Mouse (Mus musculus) left cerebral cortex, adult 2 months (tissue): Measurements from ENCODE around the gene Arhgap4. TPM values are rescaled to one million over a fixed set of nuclear protein-coding genes. Genes with fewer than 3 reads are reported as not detected.

Experiments used
- DNase-seq, 2 experiments: peaks; one replicate each; pipeline ENCODE4 v3.0.0; 2021 to 2022; ENCODE audit warnings: low spot score in 2 of 2, mixed read lengths in 1 of 2; ENCODE audit errors: extremely low spot score in 1 of 2
- H3K27ac ChIP-seq: fragments of 200-600 bp; 2 replicates; pipeline ENCODE4 v1.8.1; 2022
- H3K4me3 ChIP-seq: fragments of 200-600 bp; 2 replicates; pipeline ENCODE4 v1.8.1; 2022
- CTCF ChIP-seq: fragments of 200-600 bp; IDR thresholded peaks from 2 replicates; pipeline ENCODE4 v1.8.1; 2022; ENCODE audit warnings: antibody characterized with exemption, mild to moderate bottlenecking, moderate library complexity
- intact Hi-C: fragments of 180-260 bp; cut with DNase I; formaldehyde crosslinking; loops from one replicate; pipeline ENCODE4 v1.15.1; 2025
- total RNA-seq, 2 experiments: library from RNA; stranded (reverse); gene quantifications; 2 replicates each; pipeline ENCODE4 v1.2.3; 2021

Arhgap4 gene
- total RNA-seq, 2 experiments from 2014 or later: 4.1 to 6.1 TPM

DNA sequence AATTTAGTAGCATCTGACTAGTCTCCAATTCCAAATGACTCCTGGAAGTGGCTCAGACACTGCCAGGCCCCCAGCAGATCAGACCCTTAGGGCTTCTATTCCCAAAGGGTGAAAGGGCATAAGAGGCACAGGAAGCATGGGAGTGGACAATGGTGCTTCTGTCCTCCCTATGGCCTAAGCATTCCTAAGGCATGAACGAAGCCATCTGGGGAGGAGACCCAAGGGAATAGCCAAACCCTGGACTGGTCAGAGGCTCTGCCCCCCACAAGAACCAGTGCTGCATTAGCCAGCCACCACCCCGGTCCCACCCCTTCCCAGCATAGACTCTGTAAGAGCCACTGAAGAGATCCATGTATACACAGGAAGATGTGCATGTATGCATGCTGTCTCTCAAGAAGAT lies 45.8 kb downstream of the Arhgap4 start:
- TF ChIP-seq CTCF: no peak
- DNase-seq: no peak
- no peak overlapping the region for H3K27ac ChIP-seq
- intact Hi-C loops: no loop called here
- no peak overlapping the region for H3K4me3 ChIP-seq

DNA sequence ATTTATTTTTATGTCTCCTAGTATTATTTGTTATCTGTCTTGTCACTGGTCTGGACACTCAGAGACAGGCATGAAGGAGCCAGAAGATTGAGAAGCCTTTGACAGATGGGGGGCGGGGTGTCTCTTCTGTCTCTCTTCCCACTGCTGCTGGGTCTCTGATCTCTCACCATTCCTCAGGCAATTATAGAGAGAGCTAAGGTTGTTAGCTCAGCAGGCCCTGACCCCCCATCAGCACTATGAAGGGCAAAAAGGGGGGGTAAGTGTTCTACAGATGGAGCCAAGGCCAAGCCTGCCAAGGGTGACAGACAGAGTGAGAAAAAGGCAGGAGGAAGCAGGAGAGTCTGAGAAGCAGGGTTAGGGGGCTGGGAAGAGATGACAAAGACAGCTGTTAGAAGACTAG lies 49.7 kb downstream of the Arhgap4 start:
- no peak for DNase-seq
- no peak overlapping the region for H3K4me3 ChIP-seq
- H3K27ac ChIP-seq: no peak overlapping the region
- intact Hi-C loops: no loop called here
- TF ChIP-seq CTCF: no peak

DNA sequence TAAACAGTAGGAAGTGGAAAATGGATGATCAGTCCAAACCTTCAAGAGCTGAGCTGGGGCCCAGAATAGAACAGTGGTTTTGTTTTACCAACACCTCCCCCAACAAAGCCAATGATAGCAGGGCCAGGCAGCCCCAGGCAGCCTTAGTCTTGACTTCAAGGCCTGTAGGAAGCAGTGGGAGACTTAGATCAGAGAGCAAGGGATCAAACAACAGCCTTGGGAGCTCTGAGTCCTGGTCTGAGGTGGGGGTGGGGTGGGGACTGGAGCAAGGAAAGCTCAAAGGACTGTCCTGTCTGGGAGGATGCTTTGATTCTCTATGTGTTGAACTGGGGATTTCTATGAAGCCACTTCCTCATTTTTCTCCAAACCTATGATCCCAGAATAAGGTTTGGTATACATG lies 50.2 kb downstream of the Arhgap4 start:
- DNase-seq: no peak
- Histone ChIP-seq H3K27ac (no peak overlapping the region), H3K4me3 (no peak overlapping the region)
- TF ChIP-seq CTCF: no peak
- intact Hi-C loops: no loop called here

DNA sequence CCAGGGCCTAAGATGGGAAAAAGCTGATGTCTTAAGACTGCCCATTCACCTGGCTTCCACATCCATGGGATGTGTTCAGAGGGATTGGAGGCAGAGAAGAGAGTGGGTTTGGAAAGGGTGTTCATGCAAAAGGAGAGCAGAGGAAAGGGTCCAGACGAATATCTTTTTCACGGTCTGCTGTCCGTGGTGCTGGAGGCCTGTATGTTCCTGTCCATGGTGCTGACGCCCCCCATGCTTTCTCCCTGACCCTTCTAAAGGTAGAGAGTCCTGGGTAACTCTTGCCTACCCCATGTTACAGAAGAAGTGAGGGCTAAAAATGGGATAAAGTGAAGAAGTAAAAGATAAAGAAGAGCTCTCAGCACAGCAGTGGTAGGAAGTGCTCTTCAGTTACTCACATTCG lies 52.3 kb downstream of the Arhgap4 start:
- intact Hi-C loops: no loop called here
- Histone ChIP-seq H3K27ac (no peak overlapping the region), H3K4me3 (no peak overlapping the region)
- TF ChIP-seq CTCF: no peak
- DNase-seq: no peak

DNA sequence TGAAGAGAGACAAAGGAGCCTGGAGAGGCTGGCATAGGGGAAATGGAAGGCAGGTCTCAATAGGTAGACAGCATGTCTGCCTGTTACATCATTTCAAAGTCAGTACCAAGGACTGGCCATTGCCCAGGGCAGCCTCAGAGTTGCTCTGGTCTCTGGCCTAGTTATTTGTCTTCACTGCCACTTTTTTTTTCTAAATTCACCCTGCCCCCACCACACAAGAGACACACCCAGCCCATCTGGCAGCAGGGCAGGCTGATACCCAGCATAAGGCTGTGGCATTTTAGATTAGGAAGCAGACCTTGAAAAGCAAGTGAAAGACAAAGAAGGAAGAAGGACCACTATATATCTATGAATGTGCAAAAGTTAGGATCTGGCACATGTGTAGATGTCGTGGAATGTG lies 53.8 kb downstream of the Arhgap4 start:
- no peak for DNase-seq
- Histone ChIP-seq H3K4me3 (no peak overlapping the region), H3K27ac (no peak overlapping the region)
- no peak for TF ChIP-seq CTCF
- intact Hi-C loops: no loop called here

DNA sequence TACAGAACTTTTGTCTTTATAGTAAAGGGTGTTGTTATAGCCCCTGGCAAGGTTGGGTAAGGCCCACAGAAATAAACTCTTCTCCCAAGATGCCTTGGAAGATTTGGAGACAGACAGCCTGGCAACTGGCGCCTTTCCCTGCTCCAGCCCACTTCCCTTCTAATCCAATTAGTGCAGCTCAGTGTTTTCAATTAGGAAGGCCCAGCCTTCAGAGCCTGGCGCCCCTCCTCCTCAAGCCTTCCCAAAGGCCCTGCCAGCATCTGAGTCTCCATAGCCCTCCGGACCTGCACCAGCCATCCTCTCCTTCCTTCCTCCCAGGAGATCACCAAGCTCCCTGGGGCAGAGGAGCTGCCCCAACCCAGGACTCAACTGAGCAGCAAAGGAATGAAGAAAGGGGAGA lies 54.4 kb downstream of the Arhgap4 start:
- TF ChIP-seq CTCF: no peak
- DNase-seq: no peak
- Histone ChIP-seq H3K4me3 (no peak overlapping the region), H3K27ac (no peak overlapping the region)
- intact Hi-C loops: no loop called here

DNA sequence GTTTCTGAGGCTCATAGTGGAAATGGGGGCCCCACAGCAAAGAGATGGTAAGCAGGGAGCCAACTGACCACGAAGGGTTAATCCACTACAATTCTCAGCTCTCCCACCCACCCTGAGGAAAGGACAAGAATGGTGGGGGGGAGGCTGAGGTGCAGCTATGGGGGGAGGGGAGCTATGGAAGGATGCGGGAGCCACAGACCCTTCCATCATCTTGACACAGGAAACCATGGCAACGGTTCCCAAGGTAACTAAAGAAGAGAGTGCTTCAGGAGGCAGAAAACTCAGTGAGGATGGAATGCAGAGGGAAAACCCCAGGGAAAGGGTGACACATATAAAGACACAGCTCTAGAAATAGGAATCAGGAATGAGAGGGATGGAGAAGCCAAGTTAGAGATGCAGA lies 57.0 kb downstream of the Arhgap4 start:
- TF ChIP-seq CTCF: no peak
- no peak overlapping the region for H3K4me3 ChIP-seq
- intact Hi-C loops: no loop called here
- H3K27ac ChIP-seq: no peak overlapping the region
- DNase-seq: no peak

DNA sequence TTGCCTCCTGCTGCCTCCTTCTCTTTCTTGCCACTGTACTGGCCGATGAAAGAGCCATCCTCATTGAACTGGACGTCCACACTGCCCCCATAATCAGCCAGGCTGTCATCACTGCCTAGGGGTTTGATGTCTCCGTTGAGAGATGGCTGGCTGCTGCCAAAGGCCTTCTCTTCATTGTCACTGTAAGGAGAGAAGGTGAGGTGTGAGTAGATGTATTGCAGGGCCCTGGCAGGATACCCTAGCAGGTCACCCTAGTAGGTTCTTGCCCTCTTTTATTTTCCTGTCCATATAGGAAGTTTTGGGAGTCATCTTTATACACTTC lies 66.6 kb downstream of the Arhgap4 start:
- H3K4me3 ChIP-seq: no peak overlapping the region
- intact Hi-C loops: no loop called here
- no peak for DNase-seq
- TF ChIP-seq CTCF: no peak
- H3K27ac ChIP-seq: no peak overlapping the region

DNA sequence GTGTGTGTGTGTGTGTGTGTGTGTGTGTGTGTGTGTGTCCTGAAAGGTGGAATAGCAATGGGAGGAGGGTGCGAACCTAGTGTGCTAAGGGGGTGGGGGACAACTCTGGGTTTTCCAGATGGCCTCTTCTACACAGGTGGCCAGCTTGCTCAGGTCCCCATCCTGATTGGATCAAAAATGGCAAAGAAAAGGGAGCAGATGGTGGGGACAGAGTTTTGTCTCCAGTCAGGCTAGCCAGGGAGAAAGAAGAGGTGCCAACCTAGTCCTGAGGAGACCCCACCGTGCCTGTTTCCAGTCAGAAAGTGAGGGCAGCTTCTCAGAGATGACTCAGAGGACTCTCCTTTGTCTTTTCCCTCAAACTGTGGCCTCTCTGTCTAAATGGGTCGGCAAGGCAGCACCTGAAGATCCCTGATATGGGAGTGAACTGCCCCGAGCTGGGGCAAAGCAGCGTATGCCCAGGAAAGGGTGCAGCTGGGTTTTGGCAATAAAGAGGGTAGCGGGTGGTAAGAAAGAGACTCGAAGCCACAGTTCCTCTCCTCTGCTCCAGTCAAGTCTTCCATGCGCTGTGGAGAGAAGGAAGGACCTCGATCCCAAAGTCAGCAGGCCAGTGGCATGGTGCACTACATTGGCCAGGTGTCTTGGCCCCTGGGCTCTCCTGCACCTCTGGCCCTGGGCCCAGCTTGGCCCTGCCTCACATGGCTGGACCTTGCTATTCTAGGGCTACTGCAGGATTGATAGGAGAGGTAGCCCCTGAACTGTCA lies 67.2 kb downstream of the Arhgap4 start:
- intact Hi-C loops: no loop called here
- Histone ChIP-seq H3K4me3 (no peak overlapping the region), H3K27ac (no peak overlapping the region)
- DNase-seq: no peak
- no peak for TF ChIP-seq CTCF

Other genes with a start within 250 kb of the Arhgap4 start
- 100 to 1,000 TPM in 1 of 2 experiments, 10 to 100 TPM in 1; 98.4 to 119 TPM for gene Slc6a8, start 248.7 kb downstream of the Arhgap4 start, total RNA-seq
- gene Bcap31, start 205.7 kb downstream of the Arhgap4 start, total RNA-seq: 10 to 100 TPM; 74.8 to 90.1 TPM
- 10 to 100 TPM; 11.3 to 12.3 TPM for gene Abcd1, start 205.3 kb downstream of the Arhgap4 start, total RNA-seq
- gene Plxnb3, start 164.8 kb downstream of the Arhgap4 start, total RNA-seq: 1 to 10 TPM; 7.2 to 8.5 TPM
- gene Srpk3, start 147.5 kb downstream of the Arhgap4 start, total RNA-seq: 1 to 10 TPM; 8.0 to 8.1 TPM
- 100 to 1,000 TPM; 194 to 201 TPM for gene Idh3g, start 135.0 kb downstream of the Arhgap4 start, total RNA-seq
- gene Ssr4, start 134.8 kb downstream of the Arhgap4 start, total RNA-seq: 10 to 100 TPM; 91.1 to 91.2 TPM
- gene Pdzd4, start 96.9 kb downstream of the Arhgap4 start, total RNA-seq: 100 to 1,000 TPM; 110 to 119 TPM
- gene Avpr2, start 29.8 kb downstream of the Arhgap4 start, total RNA-seq: not detected
- gene L1cam, start 25.8 kb downstream of the Arhgap4 start, total RNA-seq: 100 to 1,000 TPM; 150 to 161 TPM
- 10 to 100 TPM; 56.8 to 61.2 TPM for gene Naa10, start 74 bp upstream of the Arhgap4 start, total RNA-seq
- 1 to 10 TPM; 5.2 to 6.0 TPM for gene Renbp, start 9.0 kb upstream of the Arhgap4 start, total RNA-seq
- 10 to 100 TPM; 74.7 to 75.1 TPM for gene Hcfc1, start 44.5 kb upstream of the Arhgap4 start, total RNA-seq
- gene Irak1, start 102.0 kb upstream of the Arhgap4 start, total RNA-seq: 10 to 100 TPM; 47.9 to 54.2 TPM
- 1 to 10 TPM in 1 of 2 experiments, under 1 TPM in 1; 0.66 to 1.6 TPM for gene Opn1mw, start 205.6 kb upstream of the Arhgap4 start, total RNA-seq
- 10 to 100 TPM; 85.0 to 89.3 TPM for gene Mecp2, start 213.5 kb upstream of the Arhgap4 start, total RNA-seq
- not detected for gene Tex28, start 246.0 kb upstream of the Arhgap4 start, total RNA-seq